Mouse (Mus musculus): ENCODE data around the gene Flad1.

Flad1 gene

GRCm38 (mm10) chr3:89411490-89412393 lies at the start of gene Flad1:
TSS of gene Flad1 (minus strand) at chr3:89411870.
- DNase-seq (ENCODE audit: low spot score in 2 of 2) = peak; percentile 98

- DNase-seq (ENCODE audit: low spot score in 2 of 2) = peak; percentile 95 to 98
These were observed 47.5 kb upstream of the Flad1 start for GRCm38 (mm10) chr3:89458965-89459807.

GRCm38 (mm10) chr3:89458372-89458964 lies 46.8 kb upstream of the Flad1 start:
- DNase-seq (ENCODE audit: low spot score in 2 of 2) = peak; percentile 40 to 52

- DNase-seq (ENCODE audit: low spot score in 2 of 2) = peak; percentile 82 to 94
These were observed 45.3 kb upstream of the Flad1 start for GRCm38 (mm10) chr3:89456726-89457665.

- DNase-seq (ENCODE audit: low spot score in 2 of 2) = no peak
These were observed 44.2 kb upstream of the Flad1 start for GRCm38 (mm10) chr3:89455786-89456285.

- no peak for DNase-seq (ENCODE audit: low spot score in 2 of 2)
These were observed 42.9 kb upstream of the Flad1 start, which contains the start of gene Pmvk for GRCm38 (mm10) chr3:89454401-89455177. TSS of gene Pmvk (plus strand) at chr3:89454541.

GRCm38 (mm10) chr3:89451916-89452315 lies 40.2 kb upstream of the Flad1 start:
- no peak for DNase-seq (ENCODE audit: low spot score in 2 of 2)

- peak; percentile 78 to 91 for DNase-seq (ENCODE audit: low spot score in 2 of 2)
These were observed 37.9 kb upstream of the Flad1 start for GRCm38 (mm10) chr3:89449541-89449940.

- DNase-seq (ENCODE audit: low spot score in 2 of 2) = peak in 1 of 2 experiments; percentile 34
These were observed 37.3 kb upstream of the Flad1 start for GRCm38 (mm10) chr3:89448720-89449537.

GRCm38 (mm10) chr3:89440691-89441090 lies 29.0 kb upstream of the Flad1 start:
- DNase-seq (ENCODE audit: low spot score in 2 of 2) = no peak

- DNase-seq (ENCODE audit: low spot score in 2 of 2) = no peak
These were observed 25.6 kb upstream of the Flad1 start for GRCm38 (mm10) chr3:89437269-89437668.

GRCm38 (mm10) chr3:89436176-89437113 lies 24.8 kb upstream of the Flad1 start, which contains the start of gene Pbxip1:
TSS of gene Pbxip1 (plus strand) at chr3:89436706.
- peak; percentile 58 to 80 for DNase-seq (ENCODE audit: low spot score in 2 of 2)

GRCm38 (mm10) chr3:89435041-89435440 lies 23.4 kb upstream of the Flad1 start:
- no peak for DNase-seq (ENCODE audit: low spot score in 2 of 2)

- no peak for DNase-seq (ENCODE audit: low spot score in 2 of 2)
These were observed 22.9 kb upstream of the Flad1 start for GRCm38 (mm10) chr3:89434532-89434931.

GRCm38 (mm10) chr3:89432606-89433005 lies 20.9 kb upstream of the Flad1 start:
- no peak for DNase-seq (ENCODE audit: low spot score in 2 of 2)

- peak; percentile 91 to 94 for DNase-seq (ENCODE audit: low spot score in 2 of 2)
These were observed 18.8 kb upstream of the Flad1 start, which contains the start of gene Pygo2 for GRCm38 (mm10) chr3:89430171-89431159. TSS of gene Pygo2 (plus strand) at chr3:89430214.

Data from spleen, postnatal 4 days (tissue).